Mouse (Mus musculus) small intestine, adult 2 months (tissue): ENCODE measurements around the gene Gls2. TPM values are rescaled to one million over a fixed set of nuclear protein-coding genes. Genes with fewer than 3 reads are reported as not detected.
"Not testable (repeated sequence)": the region's sequence is repeated elsewhere in the genome, so short reads cannot be mapped to it uniquely, and the experiment has no call there.

Experiments used
- H3K27ac ChIP-seq: fragments of 200-500 bp; 2 replicates; pipeline ENCODE4 v1.5.1; 2012; ENCODE audit warnings: low read depth, low read length, control low read depth, inconsistent platforms; ENCODE audit not compliant: insufficient read depth
- H3K27me3 ChIP-seq: fragments of 200-500 bp; 2 replicates; pipeline ENCODE4 v1.6.1; 2012; ENCODE audit warnings: mild to moderate bottlenecking, moderate library complexity, low read length, inconsistent platforms; ENCODE audit not compliant: control insufficient read depth, insufficient read depth
- H3K36me3 ChIP-seq: fragments of 200-500 bp; 2 replicates; pipeline ENCODE4 v1.6.1; 2012; ENCODE audit warnings: mild to moderate bottlenecking, low read length, control low read depth, inconsistent platforms; ENCODE audit not compliant: control insufficient read depth, insufficient read depth
- H3K4me1 ChIP-seq: fragments of 200-500 bp; 2 replicates; pipeline ENCODE4 v1.6.1; 2012; ENCODE audit warnings: low read length, inconsistent platforms, mixed read lengths; ENCODE audit not compliant: control insufficient read depth, insufficient read depth, insufficient read length
- H3K4me3 ChIP-seq: fragments of 200-500 bp; 2 replicates; pipeline ENCODE4 v1.5.1; 2012; ENCODE audit warnings: low read depth, mild to moderate bottlenecking, control low read depth, inconsistent platforms, low read length, moderate library complexity
- CTCF ChIP-seq: fragments of 200-500 bp; IDR thresholded peaks from 2 replicates; pipeline ENCODE4 v1.5.1; 2012; ENCODE audit warnings: low read depth, mild to moderate bottlenecking, control low read depth, inconsistent platforms, low read length, moderate library complexity, mixed read lengths; ENCODE audit not compliant: insufficient replicate concordance, insufficient read length; ENCODE audit errors: extremely low read depth
- POLR2A ChIP-seq: fragments of 200-500 bp; IDR thresholded peaks from 2 replicates; pipeline ENCODE4 v1.6.1; 2012; ENCODE audit warnings: low read depth, mild to moderate bottlenecking, control low read depth, inconsistent platforms, low read length, moderate library complexity
- WGBS: fragments of 180-500 bp; shearing (Covaris S2); methylation state at CpG from one replicate; pipeline ENCODE4 v1.1.7; 2018; 5-methylcytosine and 5-hydroxymethylcytosine counted together
- polyA plus RNA-seq: library from polyadenylated mRNA; depleted of rRNA; stranded (reverse); fragments of >200 nt; gene quantifications from 2 replicates; pipeline ENCODE4 v1.2.3, GENCODE M21; 2012; rRNA removed

Gls2 gene
- polyA plus RNA-seq, result 7.5 and 28.7 TPM in 2 replicates

DNA sequence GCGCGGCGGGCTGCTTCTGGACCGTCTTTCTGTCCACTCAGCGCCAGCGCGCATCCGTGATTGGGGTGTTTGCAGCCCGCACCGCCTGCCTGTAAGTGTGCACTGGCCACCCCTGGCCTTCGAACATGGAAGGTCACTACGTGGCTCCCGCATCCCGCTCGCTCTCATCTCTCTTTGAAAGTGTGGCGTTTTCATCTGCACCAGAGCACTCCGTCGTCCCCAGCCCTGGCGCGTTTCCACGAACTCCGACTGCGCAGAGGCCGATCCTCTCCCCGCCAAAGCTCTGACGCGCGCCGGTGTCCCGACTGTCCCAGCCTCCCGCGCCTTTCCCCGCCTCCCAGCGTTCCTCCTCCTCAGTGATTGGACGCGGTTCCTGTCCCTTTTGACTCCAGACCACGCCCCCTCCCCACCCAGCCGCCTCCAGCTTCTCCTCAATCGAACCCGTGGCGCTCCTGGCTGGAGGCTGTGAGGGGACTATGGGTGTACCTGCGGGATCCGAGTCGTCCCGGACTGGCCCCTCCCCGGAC lies at the start of gene Gls2:
Gls2 (plus strand) TSS at position 434 of the 527 bp plus-strand sequence.
- TF ChIP-seq CTCF (no peak), POLR2A (peak; percentile 26; the same call in 1 of the 2 replicates)
- WGBS, result under 1% methylated on average over 46 of the region's 46 CpGs
- 0 out of 2 replicates have a peak within 1 kb of the TSS, but pooled peaks have one; percentile 18 for H3K27ac ChIP-seq
- H3K4me3 ChIP-seq, result peak within 1 kb of the TSS; percentile 68
- H3K27me3 ChIP-seq, result 0 out of 2 replicates have a peak, but pooled peaks cover 7% of the 10 kb centered on the region
- H3K4me1 ChIP-seq, result 0 out of 2 replicates have a peak, but pooled peaks cover 6% of the 10 kb centered on the region
- no peaks in the 10 kb centered on the region for H3K36me3 ChIP-seq

DNA sequence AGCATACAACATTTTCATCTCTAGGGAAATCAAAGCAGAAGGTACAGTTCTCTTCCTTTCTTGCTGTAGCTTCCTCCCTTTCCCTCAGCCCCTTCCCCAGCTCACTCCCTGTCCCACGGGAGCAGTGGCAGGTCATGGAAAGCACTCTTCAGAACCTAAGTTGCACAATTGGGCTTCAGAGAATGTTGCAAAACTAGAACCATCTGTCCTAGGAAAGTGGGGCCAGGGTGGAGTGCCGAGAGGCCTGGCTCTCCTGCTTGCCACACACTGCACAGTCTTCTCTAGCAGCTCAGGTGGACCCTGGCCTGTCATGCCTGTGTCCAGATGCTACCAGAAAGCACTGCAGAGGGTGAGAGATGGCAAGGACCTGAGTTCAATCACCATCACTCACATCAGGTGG lies 49.3 kb upstream of the Gls2 start:
- no peaks in the 10 kb centered on the region for H3K27me3 ChIP-seq
- TF ChIP-seq POLR2A (no peak), CTCF (no peak)
- no peak overlapping the region for H3K27ac ChIP-seq
- no peak overlapping the region for H3K4me3 ChIP-seq
- H3K36me3 ChIP-seq, result 0 out of 2 replicates have a peak, but pooled peaks cover 4% of the 10 kb centered on the region
- peaks cover 4% of the 10 kb centered on the region; the same call in 1 of the 2 replicates for H3K4me1 ChIP-seq
- WGBS, result 86% methylated on average over 2 of the region's 2 CpGs

DNA sequence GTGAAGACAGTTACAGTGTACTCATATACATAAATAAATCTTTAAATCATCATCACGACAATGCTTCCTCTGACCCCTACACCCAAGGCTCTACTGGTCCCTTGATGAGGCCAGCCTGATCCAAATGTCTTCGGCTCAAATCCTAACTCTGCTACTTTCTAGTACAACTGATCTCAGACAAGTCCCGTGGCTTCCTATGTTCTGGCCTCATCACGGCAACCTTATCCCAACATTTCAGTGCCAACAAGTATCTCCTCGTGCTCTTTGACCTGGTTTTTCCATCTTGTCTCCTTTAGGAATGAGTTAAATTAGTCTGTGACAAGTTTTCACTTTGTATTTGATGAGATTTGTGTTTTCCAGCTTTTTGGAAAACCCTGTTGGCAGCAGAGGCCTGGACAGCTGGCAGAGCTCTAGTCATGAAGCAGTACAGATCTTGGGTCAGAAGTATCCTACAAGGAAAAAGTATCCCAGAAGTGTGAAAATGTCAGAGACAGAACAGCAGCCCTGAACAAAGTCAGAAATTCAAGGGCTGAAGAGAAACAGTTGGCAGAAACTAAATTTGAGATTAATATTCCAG lies 45.4 kb upstream of the Gls2 start:
- TF ChIP-seq POLR2A, result no peak
- no peak for TF ChIP-seq CTCF
- Histone ChIP-seq H3K4me3 (no peak overlapping the region), H3K36me3 (no peaks in the 10 kb centered on the region), H3K27ac (peak overlapping the region; percentile 48; the same call in 1 of the 2 replicates), H3K4me1 (peaks cover 5% of the 10 kb centered on the region; the same call in 1 of the 2 replicates), H3K27me3 (no peaks in the 10 kb centered on the region)
- WGBS, result 79% methylated on average over 5 of the region's 5 CpGs

DNA sequence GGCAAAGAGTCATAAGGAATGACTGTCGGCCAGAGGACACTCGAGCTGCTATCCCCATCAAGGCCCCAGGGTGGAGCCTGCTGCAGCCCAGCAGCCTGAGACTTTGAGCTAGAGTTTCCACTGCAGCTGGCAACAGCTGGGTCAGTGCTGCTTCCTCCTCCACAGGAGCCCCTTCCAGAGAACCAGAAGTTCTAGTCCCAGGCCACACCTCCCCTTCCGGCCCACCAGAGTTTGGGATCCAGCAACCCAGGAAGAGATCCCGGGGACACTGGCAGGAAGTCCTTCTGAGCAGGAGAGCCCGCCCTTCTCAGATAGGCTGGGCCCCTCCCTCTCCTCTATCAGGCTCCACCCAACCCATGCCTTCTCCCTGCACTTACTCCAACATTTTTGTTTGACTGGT lies 44.7 kb upstream of the Gls2 start:
- Histone ChIP-seq H3K27me3 (no peaks in the 10 kb centered on the region), H3K4me1 (peaks cover 5% of the 10 kb centered on the region; the same call in 1 of the 2 replicates), H3K36me3 (no peaks in the 10 kb centered on the region), H3K27ac (peak overlapping the region; percentile 48), H3K4me3 (peak overlapping the region; percentile 60)
- TF ChIP-seq CTCF, result peak; percentile 56; the same call in 1 of the 2 replicates
- 0 out of 2 replicates have a peak, but pooled peaks have one; percentile 22 for TF ChIP-seq POLR2A
- 1% methylated on average over 5 of the region's 5 CpGs for WGBS

DNA sequence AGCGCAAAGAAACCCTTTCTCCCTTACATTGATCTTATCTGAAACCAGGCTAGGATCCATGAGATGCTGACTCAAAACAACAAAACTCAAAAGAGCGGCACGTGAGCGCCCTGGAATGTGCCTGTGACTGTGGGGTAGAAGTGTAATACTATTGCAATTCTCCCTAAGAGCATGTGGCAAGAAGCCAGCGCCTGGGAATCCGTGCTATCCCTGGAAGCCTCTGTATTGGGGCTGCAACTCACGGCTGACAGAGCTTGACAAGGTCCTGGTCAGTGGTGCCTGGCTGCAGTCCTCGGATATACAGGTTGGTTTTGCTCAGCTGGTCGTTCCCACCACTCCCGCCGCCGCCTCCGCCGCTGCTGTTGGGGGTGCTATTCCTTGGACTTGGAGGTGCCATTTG lies 43.3 kb upstream of the Gls2 start:
- no peak for TF ChIP-seq POLR2A
- TF ChIP-seq CTCF, result no peak
- Histone ChIP-seq H3K4me1 (peaks cover 5% of the 10 kb centered on the region; the same call in 1 of the 2 replicates), H3K27me3 (no peaks in the 10 kb centered on the region), H3K27ac (no peak overlapping the region), H3K36me3 (no peaks in the 10 kb centered on the region), H3K4me3 (no peak overlapping the region)
- WGBS, result 73% methylated on average over 14 of the region's 14 CpGs

DNA sequence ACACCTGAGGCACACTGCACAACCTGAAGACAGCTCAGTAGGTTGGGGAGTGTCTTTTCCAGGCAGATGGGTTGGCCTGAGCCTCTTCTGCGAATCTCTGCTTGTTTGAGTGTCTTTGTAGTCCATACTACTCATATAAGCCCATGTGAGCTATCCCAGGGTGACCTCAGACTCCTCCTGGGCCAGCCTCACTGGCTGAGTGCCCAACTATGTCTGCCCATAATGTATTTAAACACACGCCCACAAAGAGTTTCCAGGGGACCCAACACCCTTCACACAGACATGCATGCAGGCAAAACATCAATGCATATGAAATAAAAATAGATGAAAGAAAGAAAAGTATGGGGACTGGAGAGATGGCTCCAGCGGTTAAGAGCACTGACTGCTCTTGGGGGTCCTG lies 40.3 kb upstream of the Gls2 start:
- Histone ChIP-seq H3K27ac (no peak overlapping the region), H3K36me3 (no peaks in the 10 kb centered on the region), H3K4me1 (peaks cover 5% of the 10 kb centered on the region; the same call in 1 of the 2 replicates), H3K27me3 (no peaks in the 10 kb centered on the region), H3K4me3 (no peak overlapping the region)
- 57% methylated on average over 3 of the region's 3 CpGs for WGBS
- TF ChIP-seq CTCF (no peak), POLR2A (no peak)

DNA sequence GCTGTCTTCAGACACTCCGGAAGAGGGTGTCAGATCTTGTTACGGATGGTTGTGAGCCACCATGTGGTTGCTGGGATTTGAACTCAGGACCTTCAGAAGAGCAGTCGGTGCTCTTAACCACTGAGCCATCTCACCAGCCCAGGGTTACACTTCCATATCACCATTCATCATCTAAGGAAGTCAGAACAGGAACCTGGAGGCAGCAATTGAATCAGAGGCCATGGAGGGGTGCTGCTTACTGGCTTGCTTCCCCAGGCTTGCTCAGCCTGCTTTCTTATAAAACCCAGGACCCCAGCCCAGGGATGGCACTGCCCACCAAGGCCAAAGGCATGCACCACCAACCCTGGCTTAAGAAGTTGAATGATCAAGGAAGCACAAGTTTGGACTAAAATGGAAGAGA lies 28.5 kb upstream of the Gls2 start:
- H3K36me3 ChIP-seq, H3K27ac ChIP-seq, H3K4me3 ChIP-seq, H3K27me3 ChIP-seq, H3K4me1 ChIP-seq: not testable (repeated sequence)
- WGBS, result 77% methylated on average over 3 of the region's 3 CpGs
